Mouse (Mus musculus): ENCODE data around the gene Chd8. TPM values are rescaled to one million over a fixed set of nuclear protein-coding genes. Genes with fewer than 3 reads are reported as not detected.
"Not testable (repeated sequence)": the region's sequence is repeated elsewhere in the genome, so short reads cannot be mapped to it uniquely, and the experiment has no call there.

Chd8 gene
- 46.0 and 48.6 TPM in 2 replicates for polyA plus RNA-seq (2016; fragmentation: Nextera tagmentation; extraction: Ambion mirVana)

- no peaks in the 10 kb centered on the region for H3K9me3 ChIP-seq
- H3K4me3 ChIP-seq = peak within 1 kb of the TSS; percentile 88
- H3K4me2 ChIP-seq (replicated peaks) = peak within 1 kb of the TSS; percentile 83
- peak within 1 kb of the TSS; percentile 84 for H3K9ac ChIP-seq
- ATAC-seq (ENCODE audit: low FRiP score, low read depth) = peak; percentile 100
- H3K36me3 ChIP-seq = peaks cover 6% of the 10 kb centered on the region; the same call in 1 of the 2 replicates
- WGBS = 1% methylated on average over 54 of the region's 54 CpGs
- H3K27me3 ChIP-seq (replicated peaks) = no peaks in the 10 kb centered on the region
- peaks cover 20% of the 10 kb centered on the region for H3K4me1 ChIP-seq
- H3K27ac ChIP-seq = peak within 1 kb of the TSS; percentile 42
Measured at GRCm38 (mm10) chr14:52257484-52258213, at the start of gene Chd8. Gene Chd8 (minus strand): TSS chr14:52257780.

DNA sequence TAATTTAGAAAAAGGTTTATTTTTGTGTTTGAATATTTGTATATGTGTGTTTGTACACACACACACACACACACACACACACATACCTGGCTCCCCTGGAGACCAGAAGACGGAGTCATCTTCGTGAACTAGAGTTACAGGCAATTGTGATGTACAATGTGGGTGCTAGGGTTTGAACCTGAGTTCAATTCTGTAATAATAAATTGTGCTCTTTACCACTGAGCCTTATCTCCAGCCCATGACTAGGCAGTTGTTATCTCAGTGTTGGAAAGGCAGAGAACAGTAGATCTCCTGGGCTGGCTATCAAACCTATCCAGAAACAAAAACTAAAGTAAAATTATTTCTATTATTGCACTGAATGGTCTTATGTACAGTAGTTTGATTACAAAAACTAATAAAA lies 48.5 kb upstream of the Chd8 start:
- H3K4me2 ChIP-seq (replicated peaks) = no peak overlapping the region

GRCm38 (mm10) chr14:52304644-52305271 lies 47.2 kb upstream of the Chd8 start, which contains the start of gene Mettl3:
Gene Mettl3 (minus strand): TSS chr14:52305128.
- Histone ChIP-seq H3K27ac (peak within 1 kb of the TSS; percentile 81), H3K36me3 (peaks cover 16% of the 10 kb centered on the region), H3K4me3 (peak within 1 kb of the TSS; percentile 69), H3K4me1 (peaks cover 3% of the 10 kb centered on the region; the same call in 1 of the 2 replicates), H3K9ac (peak within 1 kb of the TSS; percentile 75), H3K27me3 (replicated peaks) (no peaks in the 10 kb centered on the region), H3K9me3 (no peaks in the 10 kb centered on the region), H3K4me2 (replicated peaks) (peak within 1 kb of the TSS; percentile 59)
- whole genome bisulfite sequencing = under 1% methylated on average over 46 of the region's 46 CpGs
- peak; percentile 94 for ATAC-seq (ENCODE audit: low FRiP score, low read depth)

More for the DNA sequence above, 48.5 kb upstream of the Chd8 start:
- peaks cover 21% of the 10 kb centered on the region for H3K36me3 ChIP-seq
- no peak overlapping the region for H3K27ac ChIP-seq
- no peak overlapping the region for H3K9ac ChIP-seq
- WGBS = 96% methylated on average over 2 of the region's 2 CpGs
- ATAC-seq (ENCODE audit: low FRiP score, low read depth) = no peak
- H3K27me3 ChIP-seq (replicated peaks) = no peaks in the 10 kb centered on the region
- H3K4me1 ChIP-seq = peaks cover 3% of the 10 kb centered on the region; the same call in 1 of the 2 replicates
- H3K9me3 ChIP-seq = no peaks in the 10 kb centered on the region
- no peak overlapping the region for H3K4me3 ChIP-seq

- H3K9me3 ChIP-seq; H3K27ac ChIP-seq; H3K9ac ChIP-seq; H3K4me3 ChIP-seq; ATAC-seq (ENCODE audit: low FRiP score, low read depth); H3K4me1 ChIP-seq; H3K27me3 ChIP-seq (replicated peaks): not testable (repeated sequence)
- WGBS = 92% methylated on average over 3 of the region's 3 CpGs
- H3K4me2 ChIP-seq (replicated peaks) = peak overlapping the region; percentile 59
- H3K36me3 ChIP-seq = peaks cover 17% of the 10 kb centered on the region
Measured at GRCm38 (mm10) chr14:52303517-52303916, 45.9 kb upstream of the Chd8 start.

GRCm38 (mm10) chr14:52295558-52296264 lies 38.1 kb upstream of the Chd8 start:
- 68% methylated on average over 6 of the region's 6 CpGs for WGBS
- no peaks in the 10 kb centered on the region for H3K9me3 ChIP-seq
- H3K36me3 ChIP-seq = peaks cover 81% of the 10 kb centered on the region

GRCm38 (mm10) chr14:52284191-52284590 lies 26.6 kb upstream of the Chd8 start:
- WGBS = 96% methylated on average over 3 of the region's 3 CpGs
- Histone ChIP-seq H3K27ac (no peak overlapping the region), H3K9me3 (no peaks in the 10 kb centered on the region), H3K4me1 (peaks cover 7% of the 10 kb centered on the region), H3K4me3 (no peak overlapping the region), H3K27me3 (replicated peaks) (no peaks in the 10 kb centered on the region), H3K4me2 (replicated peaks) (no peak overlapping the region), H3K36me3 (peaks cover 37% of the 10 kb centered on the region), H3K9ac (no peak overlapping the region)
- ATAC-seq (ENCODE audit: low FRiP score, low read depth) = no peak

More at GRCm38 (mm10) chr14:52295558-52296264, 38.1 kb upstream of the Chd8 start:
- Histone ChIP-seq H3K27ac (no peak overlapping the region), H3K4me3 (no peak overlapping the region), H3K9ac (no peak overlapping the region), H3K27me3 (replicated peaks) (no peaks in the 10 kb centered on the region), H3K4me2 (replicated peaks) (no peak overlapping the region), H3K4me1 (no peaks in the 10 kb centered on the region)
- ATAC-seq (ENCODE audit: low FRiP score, low read depth) = 0 out of 2 replicates have a peak, but pooled peaks have one; percentile 38

DNA sequence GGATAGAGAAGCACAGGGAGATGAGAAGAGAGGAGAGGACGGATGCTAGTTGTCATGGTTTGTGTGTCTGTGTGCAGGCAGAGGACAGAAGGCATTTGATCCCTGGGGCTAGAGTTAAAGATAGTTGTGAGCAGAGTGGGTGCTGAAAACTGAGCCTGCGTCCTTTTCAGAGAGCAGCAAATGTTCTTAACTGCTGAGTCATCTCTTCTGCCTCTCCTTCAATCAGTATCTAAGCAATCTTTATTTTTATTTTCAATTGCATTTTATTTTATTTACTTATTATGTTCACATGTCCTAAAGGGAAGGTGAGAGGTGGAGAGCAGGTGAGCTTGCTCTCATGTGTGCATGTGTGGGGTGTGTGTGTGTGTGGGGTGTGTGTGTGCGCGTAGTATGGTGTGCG lies 26.0 kb upstream of the Chd8 start:
- Histone ChIP-seq H3K9me3 (no peaks in the 10 kb centered on the region), H3K27me3 (replicated peaks) (no peaks in the 10 kb centered on the region), H3K36me3 (peaks cover 34% of the 10 kb centered on the region), H3K4me1 (peaks cover 7% of the 10 kb centered on the region), H3K9ac (no peak overlapping the region), H3K4me3 (no peak overlapping the region), H3K4me2 (replicated peaks) (no peak overlapping the region), H3K27ac (no peak overlapping the region)
- no peak for ATAC-seq (ENCODE audit: low FRiP score, low read depth)
- 98% methylated on average over 5 of the region's 5 CpGs for WGBS

DNA sequence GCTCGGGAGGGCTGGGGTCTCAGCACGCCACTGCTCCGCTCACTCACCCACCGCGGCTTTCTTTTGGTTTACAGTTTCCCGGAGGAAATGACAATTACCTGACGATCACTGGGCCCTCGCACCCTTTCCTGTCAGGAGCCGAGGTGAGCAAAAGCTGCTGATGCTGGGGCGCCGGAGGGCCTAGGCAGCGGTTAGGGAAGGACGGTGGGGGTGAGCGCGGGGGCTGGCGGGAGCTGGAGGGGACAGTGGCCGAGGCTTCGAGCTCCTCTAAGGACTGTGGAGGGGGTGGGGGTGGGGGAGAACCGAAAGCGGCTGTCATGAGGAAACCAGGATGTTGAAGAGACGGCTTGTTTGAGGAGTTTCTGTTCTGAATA lies 22.2 kb upstream of the Chd8 start:
- peak; percentile 66 for ATAC-seq (ENCODE audit: low FRiP score, low read depth)
- peak overlapping the region; percentile 68 for H3K27ac ChIP-seq
- peaks cover 7% of the 10 kb centered on the region for H3K4me1 ChIP-seq
- 1% methylated on average over 21 of the region's 21 CpGs for WGBS
- H3K9ac ChIP-seq = peak overlapping the region; percentile 88
- no peaks in the 10 kb centered on the region for H3K27me3 ChIP-seq (replicated peaks)
- peak overlapping the region; percentile 73 for H3K4me2 ChIP-seq (replicated peaks)
- no peaks in the 10 kb centered on the region for H3K9me3 ChIP-seq
- peaks cover 12% of the 10 kb centered on the region for H3K36me3 ChIP-seq
- peak overlapping the region; percentile 88 for H3K4me3 ChIP-seq

DNA sequence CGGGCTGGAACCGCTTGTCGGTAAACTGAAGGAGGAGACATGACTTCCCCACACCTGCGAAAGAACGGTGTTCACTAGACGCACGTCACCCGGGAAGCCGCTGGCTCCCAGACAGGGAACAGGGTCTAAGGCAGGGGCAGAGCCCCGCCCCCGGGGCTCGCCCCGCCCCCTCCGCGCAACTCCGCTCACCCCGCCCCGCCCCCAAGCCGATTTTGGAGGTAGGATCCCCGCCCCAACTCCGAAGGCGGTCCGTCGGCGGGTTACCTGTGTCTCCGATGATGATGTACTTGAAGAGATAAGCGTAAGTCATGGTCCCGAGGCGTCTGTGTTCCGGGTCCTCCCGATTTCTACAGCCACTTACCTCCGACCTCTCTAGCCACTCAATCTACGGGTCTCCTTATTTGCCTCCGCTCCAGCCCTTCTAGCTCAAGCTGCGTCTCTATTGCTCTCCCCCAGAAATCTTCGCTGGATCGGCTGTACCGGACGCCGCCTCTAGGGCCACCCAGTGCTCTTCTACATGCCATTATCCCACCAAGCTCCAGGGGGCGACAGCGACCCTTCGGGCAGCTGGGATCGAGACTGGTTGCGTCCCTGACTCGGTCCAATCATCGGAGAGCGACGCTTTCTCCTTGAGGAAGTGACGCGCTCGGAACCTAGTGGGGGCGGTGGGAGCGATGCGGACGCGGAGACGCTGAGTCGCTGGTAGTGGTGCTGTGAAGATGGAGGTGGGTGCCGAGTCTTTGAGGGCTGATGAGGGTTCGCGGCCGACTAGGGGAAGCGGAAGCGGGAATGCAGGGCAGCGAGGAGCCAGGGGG lies 21.6 kb upstream of the Chd8 start, which contains the start of the genes Tox4 and Rab2b:
Tox4 (plus strand) TSS at position 215 of the 815 bp plus-strand sequence.
Rab2b (minus strand) TSS at position 614 of the 815 bp plus-strand sequence.
- H3K27me3 ChIP-seq (replicated peaks) = no peaks in the 10 kb centered on the region
- H3K4me1 ChIP-seq = peaks cover 7% of the 10 kb centered on the region
- H3K36me3 ChIP-seq = peaks cover 18% of the 10 kb centered on the region
- peak within 1 kb of the TSS; percentile 68 for H3K27ac ChIP-seq
- peak within 1 kb of the TSS; percentile 88 for H3K9ac ChIP-seq
- WGBS = under 1% methylated on average over 65 of the region's 66 CpGs
- peak within 1 kb of the TSS; percentile 88 for H3K4me3 ChIP-seq
- H3K9me3 ChIP-seq = no peaks in the 10 kb centered on the region
- ATAC-seq (ENCODE audit: low FRiP score, low read depth) = peak; percentile 98
- peak within 1 kb of the TSS; percentile 73 for H3K4me2 ChIP-seq (replicated peaks)

GRCm38 (mm10) chr14:52277210-52277609 lies 19.6 kb upstream of the Chd8 start:
- no peaks in the 10 kb centered on the region for H3K27me3 ChIP-seq (replicated peaks)
- H3K27ac ChIP-seq = no peak overlapping the region
- 93% methylated on average over 4 of the region's 4 CpGs for WGBS
- no peak overlapping the region for H3K4me2 ChIP-seq (replicated peaks)
- H3K4me1 ChIP-seq = peaks cover 7% of the 10 kb centered on the region
- ATAC-seq (ENCODE audit: low FRiP score, low read depth) = no peak
- peaks cover 25% of the 10 kb centered on the region for H3K36me3 ChIP-seq
- no peak overlapping the region for H3K9ac ChIP-seq
- H3K9me3 ChIP-seq = no peaks in the 10 kb centered on the region
- H3K4me3 ChIP-seq = no peak overlapping the region

DNA sequence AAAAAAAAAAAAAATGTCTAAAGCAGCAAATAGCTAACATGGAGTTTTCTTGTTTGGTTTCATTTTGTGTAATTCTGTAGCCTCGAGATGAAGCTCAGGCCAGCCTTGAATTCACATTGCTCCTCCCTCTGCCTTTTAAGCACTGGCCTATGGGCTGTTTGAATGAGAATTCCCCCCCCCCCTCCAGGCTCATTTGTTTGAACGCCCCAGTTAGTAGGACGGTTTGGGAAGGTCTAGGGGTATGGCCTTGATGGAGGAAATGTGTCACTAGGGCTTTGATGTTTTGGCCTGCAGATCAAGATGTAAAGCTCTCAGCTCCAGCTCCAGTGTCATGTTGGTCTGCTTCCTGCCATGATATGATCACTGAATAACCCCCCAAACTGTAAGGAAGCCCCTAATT lies 15.2 kb upstream of the Chd8 start:
- Histone ChIP-seq H3K27me3 (replicated peaks) (no peaks in the 10 kb centered on the region), H3K9me3 (no peaks in the 10 kb centered on the region), H3K36me3 (peaks cover 39% of the 10 kb centered on the region), H3K27ac (no peak overlapping the region), H3K4me2 (replicated peaks) (no peak overlapping the region), H3K4me1 (no peaks in the 10 kb centered on the region), H3K9ac (no peak overlapping the region), H3K4me3 (no peak overlapping the region)
- ATAC-seq (ENCODE audit: low FRiP score, low read depth) = no peak
- WGBS = 63% methylated on average over 3 of the region's 3 CpGs
